Mouse (Mus musculus) kidney, postnatal 36 days (tissue): ENCODE measurements at regions not wholly inside any gene's neighbourhood (a gene's known extent, or its start where the extent isn't known, plus 50 kb on each side); places are given as distances from the start of the nearest gene placed in this dataset.
"Not testable (repeated sequence)": the region's sequence is repeated elsewhere in the genome, so short reads cannot be mapped to it uniquely, and the experiment has no call there.

ENCODE experiments used
- DNase-seq, 2 experiments: peaks; one replicate each; pipeline ENCODE4 v3.0.0; 2021 to 2022; ENCODE audit warnings: mixed read lengths in 2 of 2

- DNase-seq, result peak in 1 of 2 experiments; percentile 11
Measured at GRCm38 (mm10) chrX:50675356-50675755, 165.5 kb upstream of the Stk26 start.

- peak; percentile 34 to 66 for DNase-seq
Measured at GRCm38 (mm10) chrX:50657835-50658565, 182.8 kb upstream of the Stk26 start.

- DNase-seq, result no peak
Measured at GRCm38 (mm10) chrX:50657180-50657834, 183.5 kb upstream of the Stk26 start.

- not testable (repeated sequence) for DNase-seq
Measured at GRCm38 (mm10) chrX:50655380-50655779, 185.5 kb upstream of the Stk26 start.

- no peak for DNase-seq
Measured at GRCm38 (mm10) chrX:50641347-50641746, 199.5 kb upstream of the Stk26 start.

GRCm38 (mm10) chrX:50635634-50636033 is 205.2 kb upstream of the Stk26 start:
- no peak for DNase-seq

GRCm38 (mm10) chrX:50634842-50635615 is 205.8 kb upstream of the Stk26 start:
- peak; percentile 88 to 90 for DNase-seq

- no peak for DNase-seq
Measured at GRCm38 (mm10) chrX:50632536-50632935, 204.2 kb upstream of the Olfr1324 start.

GRCm38 (mm10) chrX:50625336-50625735 is 197.0 kb upstream of the Olfr1324 start:
- no peak for DNase-seq

- DNase-seq, result peak in 1 of 2 experiments; percentile 88
Measured at GRCm38 (mm10) chrX:50622984-50623455, 194.7 kb upstream of the Olfr1324 start.

- peak in 1 of 2 experiments; percentile 62 for DNase-seq
Measured at GRCm38 (mm10) chrX:50620909-50621308, 192.6 kb upstream of the Olfr1324 start.

- DNase-seq, result peak in 1 of 2 experiments; percentile 93
Measured at GRCm38 (mm10) chrX:50619919-50620318, 191.6 kb upstream of the Olfr1324 start.

- DNase-seq, result no peak
Measured at GRCm38 (mm10) chrX:50618936-50619335, 190.6 kb upstream of the Olfr1324 start.

- peak in 1 of 2 experiments; percentile 92 for DNase-seq
Measured at GRCm38 (mm10) chrX:50616920-50617319, 188.6 kb upstream of the Olfr1324 start.

- DNase-seq, result peak in 1 of 2 experiments; percentile 92
Measured at GRCm38 (mm10) chrX:50614874-50615273, 186.6 kb upstream of the Olfr1324 start.

- peak in 1 of 2 experiments; percentile 72 for DNase-seq
Measured at GRCm38 (mm10) chrX:50614367-50614766, 186.1 kb upstream of the Olfr1324 start.

GRCm38 (mm10) chrX:50611765-50612591 is 183.7 kb upstream of the Olfr1324 start:
- peak in 1 of 2 experiments; percentile 96 for DNase-seq

- peak in 1 of 2 experiments; percentile 50 for DNase-seq
Measured at GRCm38 (mm10) chrX:50608141-50608540, 179.8 kb upstream of the Olfr1324 start.

- DNase-seq, result peak in 1 of 2 experiments; percentile 87
Measured at GRCm38 (mm10) chrX:50607636-50608035, 179.3 kb upstream of the Olfr1324 start.

- DNase-seq, result peak in 1 of 2 experiments; percentile 87
Measured at GRCm38 (mm10) chrX:50605517-50605916, 177.2 kb upstream of the Olfr1324 start.

GRCm38 (mm10) chrX:50604995-50605394 is 176.7 kb upstream of the Olfr1324 start:
- peak in 1 of 2 experiments; percentile 75 for DNase-seq

GRCm38 (mm10) chrX:50602881-50603280 is 174.6 kb upstream of the Olfr1324 start:
- peak in 1 of 2 experiments; percentile 99 for DNase-seq
